Mouse (Mus musculus) stomach, postnatal 0 days (tissue): Measurements from ENCODE around the gene Farsb. TPM values are rescaled to one million over a fixed set of nuclear protein-coding genes. Genes with fewer than 3 reads are reported as not detected.

ENCODE experiments used
- ATAC-seq: fragments of 200-750 bp; cut with Nextera tagmentation; 2 replicates; pipeline ENCODE4 v1.8.0; 2017; ENCODE audit not compliant: low FRiP score, low TSS enrichment
- DNase-seq: peaks from one replicate; pipeline ENCODE4 v3.0.0-alpha.2; 2016; ENCODE audit warnings: low spot score
- H3K27ac ChIP-seq: fragments of 300-500 bp; sonication (generic); replicated peaks from 2 replicates; pipeline ENCODE4 v1.5.1; 2014; ENCODE audit warnings: mild to moderate bottlenecking, control low read depth
- H3K27me3 ChIP-seq: fragments of 300-500 bp; sonication (generic); 2 replicates; pipeline ENCODE4 v1.6.1; 2014; ENCODE audit warnings: low read length; ENCODE audit not compliant: control insufficient read depth, insufficient read depth
- H3K36me3 ChIP-seq: fragments of 300-500 bp; sonication (generic); 2 replicates; pipeline ENCODE4 v1.6.1; 2014; ENCODE audit warnings: low read length, mixed read lengths; ENCODE audit not compliant: control insufficient read depth, insufficient read depth
- H3K4me1 ChIP-seq: fragments of 300-500 bp; sonication (generic); replicated peaks from 2 replicates; pipeline ENCODE4 v1.6.1; 2014; ENCODE audit warnings: antibody characterized with exemption; ENCODE audit not compliant: control insufficient read depth, insufficient read depth
- H3K4me2 ChIP-seq: fragments of 300-500 bp; sonication (generic); replicated peaks from 2 replicates; pipeline ENCODE4 v1.6.1; 2014; ENCODE audit warnings: low read depth, mild to moderate bottlenecking, control low read depth, moderate library complexity
- H3K4me3 ChIP-seq: fragments of 300-500 bp; sonication (generic); 2 replicates; pipeline ENCODE4 v1.5.1; 2014; ENCODE audit warnings: low read depth, low read length, control low read depth
- H3K9ac ChIP-seq: fragments of 300-500 bp; sonication (generic); 2 replicates; pipeline ENCODE4 v1.6.1; 2014; ENCODE audit warnings: mild to moderate bottlenecking, low read length, control low read depth, mixed read lengths
- H3K9me3 ChIP-seq: fragments of 300-500 bp; sonication (generic); 2 replicates; pipeline ENCODE4 v1.6.1; 2016; ENCODE audit warnings: low read length; ENCODE audit not compliant: control insufficient read depth
- CTCF ChIP-seq: IDR thresholded peaks from 2 replicates; pipeline ENCODE4 v1.5.1; 2016; ENCODE audit warnings: antibody characterized with exemption, low read depth, mild to moderate bottlenecking, moderate library complexity
- EP300 ChIP-seq: optimal IDR thresholded peaks from 2 replicates; pipeline ENCODE3; 2016; ENCODE audit warnings: antibody characterized with exemption
- WGBS: fragments of 180-500 bp; shearing (Covaris S2); extraction: QIAGEN DNeasy Blood & Tissue Kit; methylation state at CpG from one replicate; pipeline ENCODE4 v1.1.7; 2014; 5-methylcytosine and 5-hydroxymethylcytosine counted together
- polyA plus RNA-seq: library from polyadenylated mRNA; unstranded; fragments of >200 nt; fragmentation: Nextera tagmentation; extraction: Ambion mirVana; gene quantifications from 2 replicates; pipeline ENCODE4 v1.2.1, GENCODE M21; 2015

Gene Farsb
- polyA plus RNA-seq, 1 experiment from 2014 or later: 81.5 TPM

DNA sequence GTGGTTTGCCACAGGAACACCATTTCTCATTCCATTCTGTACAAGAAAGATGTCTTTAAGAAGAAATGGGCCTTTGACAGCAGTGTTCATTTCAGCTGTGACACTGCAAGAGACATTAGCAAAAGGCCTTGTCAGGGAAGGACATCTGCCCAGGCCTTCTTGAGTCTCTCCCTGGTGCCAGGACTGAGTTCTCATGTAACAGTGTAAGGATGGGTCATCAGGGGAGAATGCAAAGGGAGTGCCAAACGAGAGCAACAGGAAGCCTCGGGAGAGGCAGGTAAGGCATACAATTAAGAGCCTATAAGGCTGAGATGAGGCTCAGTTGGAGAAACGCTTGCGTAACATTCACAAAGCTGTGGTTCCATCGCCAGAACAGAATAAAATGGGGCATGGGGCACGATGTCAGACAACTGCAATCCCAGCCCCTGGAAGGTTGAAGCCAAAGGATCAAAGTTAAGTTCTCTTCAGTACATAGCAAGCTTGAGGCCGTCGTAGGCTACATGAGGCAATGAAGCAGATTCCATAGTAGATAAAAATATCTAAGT is 93.4 kb downstream of the Farsb start:
- DNase-seq: no peak
- H3K27me3 ChIP-seq: no peaks in the 10 kb centered on the region
- no peak for ATAC-seq
- H3K9ac ChIP-seq: no peak overlapping the region
- no peaks in the 10 kb centered on the region for H3K36me3 ChIP-seq
- WGBS: 61% methylated on average over 8 of the region's 8 CpGs
- H3K4me2 ChIP-seq: no peak overlapping the region
- no peak overlapping the region for H3K27ac ChIP-seq
- H3K4me3 ChIP-seq: no peak overlapping the region
- TF ChIP-seq CTCF: no peak
- no peak for TF ChIP-seq EP300
- H3K9me3 ChIP-seq: no peaks in the 10 kb centered on the region
- H3K4me1 ChIP-seq: no peaks in the 10 kb centered on the region

DNA sequence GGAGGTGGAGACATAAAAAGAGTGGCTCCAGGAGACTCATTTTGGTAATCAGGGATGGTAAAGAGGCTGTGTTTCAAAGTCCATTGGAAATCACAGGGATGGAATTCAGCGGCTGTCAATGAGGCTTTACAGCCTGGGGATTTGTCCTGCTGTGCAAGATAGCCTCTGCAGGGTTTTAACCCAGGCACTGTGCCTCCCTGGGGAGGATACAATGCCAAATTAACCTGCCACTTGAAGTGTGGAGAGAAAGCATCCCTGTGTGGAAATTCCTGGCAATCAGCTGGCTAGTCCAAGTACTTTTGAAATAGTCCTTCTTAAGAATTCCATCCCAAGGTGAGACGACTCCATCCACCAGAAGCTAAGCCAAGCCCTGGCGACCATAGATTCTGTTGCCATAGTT is 99.8 kb downstream of the Farsb start:
- Histone ChIP-seq H3K27me3 (no peaks in the 10 kb centered on the region), H3K27ac (no peak overlapping the region), H3K36me3 (no peaks in the 10 kb centered on the region), H3K9me3 (no peaks in the 10 kb centered on the region), H3K9ac (no peak overlapping the region), H3K4me1 (no peaks in the 10 kb centered on the region), H3K4me2 (no peak overlapping the region), H3K4me3 (no peak overlapping the region)
- ATAC-seq (no peak), DNase-seq (no peak)
- WGBS: 31% methylated on average over 3 of the region's 3 CpGs
- TF ChIP-seq EP300 (no peak), CTCF (no peak)

DNA sequence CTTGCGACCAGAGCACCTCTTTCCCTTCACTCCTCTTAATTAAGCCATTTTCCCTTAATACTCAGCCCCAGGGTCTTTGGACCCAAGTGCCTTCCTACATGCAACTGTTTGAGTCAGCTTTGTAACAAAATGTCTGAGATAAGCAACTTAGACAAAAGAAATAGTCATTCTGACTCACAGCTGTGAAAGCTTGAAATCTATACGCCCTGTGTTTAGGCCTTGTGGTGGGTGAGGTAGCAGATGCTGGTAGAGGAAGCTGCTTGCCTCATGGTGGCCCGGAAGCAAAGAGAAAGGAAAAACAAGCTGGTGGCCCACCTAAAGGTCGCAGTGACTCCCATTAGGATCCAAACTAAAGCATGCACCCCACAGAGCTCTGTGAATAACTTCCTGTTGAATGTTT is 100.8 kb downstream of the Farsb start:
- Histone ChIP-seq H3K27me3 (no peaks in the 10 kb centered on the region), H3K27ac (no peak overlapping the region), H3K9me3 (no peaks in the 10 kb centered on the region), H3K4me3 (no peak overlapping the region), H3K9ac (no peak overlapping the region), H3K4me1 (no peaks in the 10 kb centered on the region), H3K4me2 (no peak overlapping the region), H3K36me3 (no peaks in the 10 kb centered on the region)
- no peak for DNase-seq
- ATAC-seq: 0 out of 2 replicates have a peak, but pooled peaks have one; percentile 66
- WGBS: 49% methylated on average over 4 of the region's 4 CpGs
- TF ChIP-seq CTCF: no peak
- TF ChIP-seq EP300: no peak

DNA sequence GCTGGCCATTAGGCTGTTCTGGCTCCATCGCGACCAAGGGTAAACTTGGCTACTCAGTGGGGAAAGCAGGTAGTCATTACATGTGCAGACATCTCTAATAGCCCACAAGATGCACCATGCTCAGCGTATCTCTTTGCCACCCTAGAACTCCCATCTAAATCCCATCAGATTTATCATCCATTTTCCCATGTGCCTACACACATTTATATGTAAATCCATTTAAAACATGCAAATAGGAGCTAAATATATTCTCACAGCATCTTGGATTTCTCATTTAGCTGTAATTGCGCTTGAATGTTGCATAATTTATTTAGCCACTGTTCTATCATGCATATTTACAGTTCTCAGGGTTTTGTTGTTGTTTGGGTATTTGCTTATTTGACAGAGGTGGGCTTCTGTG is 107.7 kb downstream of the Farsb start:
- no peak overlapping the region for H3K4me3 ChIP-seq
- no peak for ATAC-seq
- H3K9me3 ChIP-seq: no peaks in the 10 kb centered on the region
- no peaks in the 10 kb centered on the region for H3K36me3 ChIP-seq
- no peak overlapping the region for H3K9ac ChIP-seq
- WGBS: 93% methylated on average over 4 of the region's 4 CpGs
- no peaks in the 10 kb centered on the region for H3K27me3 ChIP-seq
- H3K4me1 ChIP-seq: no peaks in the 10 kb centered on the region
- H3K27ac ChIP-seq: no peak overlapping the region
- H3K4me2 ChIP-seq: no peak overlapping the region
- no peak for TF ChIP-seq EP300
- no peak for TF ChIP-seq CTCF
- no peak for DNase-seq

DNA sequence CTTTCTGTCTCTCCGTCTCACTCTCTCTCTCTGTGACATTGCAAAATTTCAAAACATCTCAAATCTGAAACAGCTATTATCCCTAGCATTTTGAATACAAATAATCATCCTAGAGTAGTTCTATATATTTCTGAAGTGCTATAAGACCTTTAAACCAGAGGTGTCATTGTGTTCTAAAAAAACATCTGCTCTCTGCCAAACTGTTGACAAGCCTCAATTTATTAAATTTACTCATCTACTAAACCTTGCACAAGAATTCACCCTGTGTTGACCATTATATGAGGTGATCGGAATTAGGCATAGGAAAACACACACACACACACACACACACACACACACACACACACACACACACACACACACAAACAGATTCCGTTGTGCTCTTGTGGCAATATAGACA is 113.6 kb downstream of the Farsb start:
- no peaks in the 10 kb centered on the region for H3K9me3 ChIP-seq
- no peaks in the 10 kb centered on the region for H3K36me3 ChIP-seq
- H3K27ac ChIP-seq: no peak overlapping the region
- no peaks in the 10 kb centered on the region for H3K4me1 ChIP-seq
- no peaks in the 10 kb centered on the region for H3K27me3 ChIP-seq
- WGBS: 85% methylated on average over 3 of the region's 3 CpGs
- H3K4me3 ChIP-seq: no peak overlapping the region
- no peak overlapping the region for H3K4me2 ChIP-seq
- TF ChIP-seq CTCF (no peak), EP300 (no peak)
- DNase-seq (no peak), ATAC-seq (no peak)
- H3K9ac ChIP-seq: no peak overlapping the region

DNA sequence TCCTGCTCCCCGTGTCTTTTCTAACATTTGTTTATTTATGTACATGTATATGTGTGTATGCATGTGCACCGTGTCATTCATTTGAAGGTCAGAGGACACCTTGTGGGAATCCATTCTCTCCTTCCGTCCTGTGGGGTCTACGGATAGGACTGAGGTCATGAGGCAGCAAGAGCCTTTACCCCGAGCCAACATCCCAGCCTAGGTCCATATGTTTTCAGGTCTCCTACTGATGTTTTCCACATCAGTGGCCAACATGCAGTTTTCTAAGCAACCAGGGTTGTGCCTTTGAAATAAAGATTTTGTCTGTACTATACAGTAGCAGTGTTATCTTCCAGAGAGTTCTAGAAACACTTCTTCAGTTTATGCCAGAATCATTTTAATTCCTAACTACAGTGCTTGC is 114.9 kb downstream of the Farsb start:
- H3K4me2 ChIP-seq: no peak overlapping the region
- WGBS: 84% methylated on average over 5 of the region's 5 CpGs
- no peak for ATAC-seq
- TF ChIP-seq EP300 (no peak), CTCF (no peak)
- H3K4me3 ChIP-seq: no peak overlapping the region
- H3K9me3 ChIP-seq: no peaks in the 10 kb centered on the region
- no peak for DNase-seq
- no peaks in the 10 kb centered on the region for H3K4me1 ChIP-seq
- H3K27me3 ChIP-seq: no peaks in the 10 kb centered on the region
- no peaks in the 10 kb centered on the region for H3K36me3 ChIP-seq
- no peak overlapping the region for H3K27ac ChIP-seq
- H3K9ac ChIP-seq: no peak overlapping the region
